Mouse (Mus musculus): ENCODE data around the gene Nosip.
"Not testable (repeated sequence)": the region's sequence is repeated elsewhere in the genome, so short reads cannot be mapped to it uniquely, and the experiment has no call there.

Nosip gene

GRCm38 (mm10) chr7:45090251-45090977 lies 28.2 kb downstream of the Nosip start:
- no peak for DNase-seq (ENCODE audit: low spot score in 2 of 2)

- no peak for DNase-seq (ENCODE audit: low spot score in 2 of 2)
Observed at GRCm38 (mm10) chr7:45091001-45091990, 29.1 kb downstream of the Nosip start.

GRCm38 (mm10) chr7:45092048-45092447 lies 29.8 kb downstream of the Nosip start, which contains the start of gene Rcn3:
Gene Rcn3 (minus strand): TSS chr7:45092221.
- DNase-seq (ENCODE audit: low spot score in 2 of 2), result no peak

GRCm38 (mm10) chr7:45092828-45093515 lies 30.7 kb downstream of the Nosip start:
- no peak for DNase-seq (ENCODE audit: low spot score in 2 of 2)

- DNase-seq (ENCODE audit: low spot score in 2 of 2), result no peak
Observed at GRCm38 (mm10) chr7:45093516-45093905, 31.3 kb downstream of the Nosip start.

GRCm38 (mm10) chr7:45094121-45094520 lies 31.9 kb downstream of the Nosip start:
- no peak for DNase-seq (ENCODE audit: low spot score in 2 of 2)

- no peak for DNase-seq (ENCODE audit: low spot score in 2 of 2)
Observed at GRCm38 (mm10) chr7:45095367-45095766, 33.1 kb downstream of the Nosip start.

GRCm38 (mm10) chr7:45095965-45096364 lies 33.7 kb downstream of the Nosip start:
- DNase-seq (ENCODE audit: low spot score in 2 of 2), result not testable (repeated sequence)

GRCm38 (mm10) chr7:45097479-45097878 lies 35.2 kb downstream of the Nosip start:
- no peak for DNase-seq (ENCODE audit: low spot score in 2 of 2)

GRCm38 (mm10) chr7:45098541-45099240 lies 36.5 kb downstream of the Nosip start:
- no peak for DNase-seq (ENCODE audit: low spot score in 2 of 2)

- no peak for DNase-seq (ENCODE audit: low spot score in 2 of 2)
Observed at GRCm38 (mm10) chr7:45100046-45100445, 37.8 kb downstream of the Nosip start.

- DNase-seq (ENCODE audit: low spot score in 2 of 2), result no peak
Observed at GRCm38 (mm10) chr7:45102441-45102840, 40.2 kb downstream of the Nosip start.

- no peak for DNase-seq (ENCODE audit: low spot score in 2 of 2)
Observed at GRCm38 (mm10) chr7:45102940-45103585, 40.8 kb downstream of the Nosip start.

- DNase-seq (ENCODE audit: low spot score in 2 of 2), result no peak
Observed at GRCm38 (mm10) chr7:45103652-45104180, 41.5 kb downstream of the Nosip start, which contains the start of gene Fcgrt. Gene Fcgrt (minus strand): TSS chr7:45103851.

- no peak for DNase-seq (ENCODE audit: low spot score in 2 of 2)
Observed at GRCm38 (mm10) chr7:45104941-45105340, 42.7 kb downstream of the Nosip start.

GRCm38 (mm10) chr7:45105491-45105890 lies 43.3 kb downstream of the Nosip start:
- no peak for DNase-seq (ENCODE audit: low spot score in 2 of 2)

- no peak for DNase-seq (ENCODE audit: low spot score in 2 of 2)
Observed at GRCm38 (mm10) chr7:45106441-45106840, 44.2 kb downstream of the Nosip start.

- DNase-seq (ENCODE audit: low spot score in 2 of 2), result no peak
Observed at GRCm38 (mm10) chr7:45107052-45107645, 44.9 kb downstream of the Nosip start.

- DNase-seq (ENCODE audit: low spot score in 2 of 2), result not testable (repeated sequence)
Observed at GRCm38 (mm10) chr7:45110089-45110488, 47.9 kb downstream of the Nosip start.

- DNase-seq (ENCODE audit: low spot score in 2 of 2), result no peak
Observed at GRCm38 (mm10) chr7:45111940-45112339, 49.7 kb downstream of the Nosip start.
